Mouse (Mus musculus): ENCODE data around the gene Isoc2a.
"Not testable (repeated sequence)": the region's sequence is repeated elsewhere in the genome, so short reads cannot be mapped to it uniquely, and the experiment has no call there.

The Isoc2a gene

DNA sequence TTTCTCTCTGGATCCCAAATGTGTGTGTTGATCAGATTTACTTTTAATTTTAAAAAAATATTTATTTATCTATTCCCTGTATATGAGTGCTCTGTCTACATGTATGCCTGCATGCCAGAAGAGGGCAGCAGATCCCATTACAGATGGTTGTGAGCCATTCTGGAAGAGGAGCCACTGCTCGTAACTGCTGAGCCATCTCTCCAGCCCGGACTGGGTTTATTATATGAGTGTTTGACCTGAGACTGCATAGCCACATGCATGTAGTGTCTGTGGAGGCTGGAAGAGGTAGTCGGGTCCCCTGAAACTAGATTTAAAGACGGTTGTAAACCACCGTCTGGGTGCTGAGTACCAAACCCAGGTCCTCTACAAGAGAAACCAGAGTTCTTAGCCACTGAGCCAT lies 11.9 kb upstream of the Isoc2a start:
- no peak for DNase-seq (ENCODE audit: low read depth, low spot score)

DNA sequence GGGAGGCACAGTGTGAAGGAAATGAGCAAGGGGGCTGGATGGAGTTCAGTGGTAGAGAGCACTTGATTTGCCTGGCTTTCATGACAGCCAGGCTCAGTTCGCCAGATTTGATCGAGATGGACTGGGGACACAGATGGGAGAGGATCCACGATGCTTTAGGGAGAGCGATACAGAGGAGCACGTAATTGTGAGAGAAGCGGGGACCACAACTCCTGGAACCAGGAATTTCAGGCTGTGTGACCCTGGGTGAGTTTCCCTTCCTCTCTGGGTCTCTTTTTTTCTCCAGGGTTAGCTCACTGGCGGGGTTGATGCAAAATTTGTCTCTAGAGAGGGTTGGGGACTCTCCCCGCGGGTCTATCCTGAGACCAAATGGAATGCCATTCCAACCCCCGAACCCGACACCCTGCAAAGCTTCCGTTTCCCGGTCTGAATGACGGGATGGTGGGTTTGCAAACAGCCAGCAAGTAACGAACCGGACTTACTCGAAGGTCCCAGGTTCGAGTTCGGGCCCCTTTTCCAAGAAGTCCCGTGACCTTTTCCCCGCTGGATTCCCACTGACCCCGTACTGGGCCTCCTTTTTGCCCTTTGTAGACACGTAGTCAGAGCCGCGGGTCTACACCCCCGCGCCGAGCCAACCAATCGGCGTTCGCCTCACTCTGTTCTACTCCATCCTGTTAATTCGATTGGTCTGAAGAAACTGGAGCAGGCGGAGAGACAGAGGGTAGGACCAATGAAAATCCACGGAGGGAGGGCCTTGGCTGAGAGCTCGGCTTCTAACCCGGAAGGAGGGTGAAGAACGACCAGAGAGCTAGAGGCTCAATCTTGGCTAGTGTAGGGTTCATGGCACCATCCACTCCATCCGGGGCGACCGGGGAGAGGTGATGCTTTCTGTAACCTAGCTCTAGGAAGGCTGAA lies 11.1 kb upstream of the Isoc2a start:
- peak; percentile 97 for DNase-seq (ENCODE audit: low read depth, low spot score)

DNA sequence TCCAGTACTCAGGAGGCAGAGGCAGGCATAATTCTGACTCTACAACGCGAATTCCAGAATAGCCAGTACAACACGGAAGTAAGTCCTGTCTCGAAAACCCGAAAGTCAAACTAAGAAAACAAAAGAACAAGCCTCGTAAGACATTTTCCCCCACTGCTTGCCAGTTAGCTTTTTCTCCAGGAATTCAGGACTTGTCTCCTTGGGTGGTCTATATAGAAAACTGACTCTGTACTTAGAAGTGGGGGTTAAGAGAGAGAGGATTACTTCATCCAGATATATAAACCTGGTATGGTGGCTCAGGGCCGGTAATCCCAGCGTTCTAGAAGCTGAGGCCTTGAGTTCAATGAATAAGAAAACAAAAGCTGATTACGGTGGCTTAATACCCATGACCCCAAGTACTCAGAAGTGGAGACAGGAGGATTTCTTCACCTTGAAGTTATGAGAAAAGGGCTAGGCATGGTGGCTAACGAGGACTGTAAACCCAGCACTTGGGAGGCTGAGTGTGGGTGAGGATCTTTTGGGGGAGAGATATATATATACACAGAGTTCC lies 10.2 kb upstream of the Isoc2a start:
- no peak for DNase-seq (ENCODE audit: low read depth, low spot score)

DNA sequence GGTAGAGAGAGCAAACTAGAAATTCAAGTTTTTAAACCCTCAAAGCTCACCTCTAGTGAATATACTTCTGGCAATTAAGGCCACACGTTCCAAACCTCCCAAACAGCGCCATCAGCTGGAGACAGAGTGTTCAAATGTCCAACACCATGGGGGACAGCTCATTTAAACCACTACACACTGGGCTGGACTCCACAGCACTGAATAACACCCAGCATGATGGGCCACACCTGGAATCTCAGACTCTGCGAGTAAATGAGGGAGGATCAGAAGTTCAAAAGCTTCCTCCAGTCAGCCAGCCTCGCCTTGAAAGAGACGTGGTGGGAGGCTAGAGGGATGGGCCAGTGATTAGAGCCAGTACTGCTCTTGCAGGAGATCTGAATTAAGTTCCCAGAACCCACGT lies 6.8 kb upstream of the Isoc2a start, which contains the start of gene Isoc2b:
Gene Isoc2b (minus strand): TSS at position 126 of the 400 bp plus-strand sequence.
- no peak for DNase-seq (ENCODE audit: low read depth, low spot score)

DNA sequence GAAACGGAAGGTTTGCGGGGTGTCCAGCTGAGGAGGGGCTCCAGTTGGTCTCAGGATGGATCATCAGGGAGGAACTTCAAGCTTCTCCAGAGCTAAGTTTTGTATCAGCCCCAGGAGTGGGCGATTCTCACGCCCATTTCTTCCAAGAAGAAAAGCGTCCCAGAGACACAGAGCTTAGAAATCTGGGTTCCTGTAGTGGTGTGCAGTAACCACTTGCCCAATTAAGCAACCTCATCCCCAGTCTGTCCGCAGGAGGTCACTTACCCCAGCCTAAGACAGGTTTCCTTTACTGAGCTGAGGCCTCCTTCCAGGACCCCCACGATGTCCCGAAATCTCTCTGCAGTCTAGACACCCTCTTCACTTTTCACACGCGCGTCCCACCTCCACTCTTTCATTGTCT lies 273 bp downstream of the Isoc2a start:
- DNase-seq (ENCODE audit: low read depth, low spot score), result no peak

DNA sequence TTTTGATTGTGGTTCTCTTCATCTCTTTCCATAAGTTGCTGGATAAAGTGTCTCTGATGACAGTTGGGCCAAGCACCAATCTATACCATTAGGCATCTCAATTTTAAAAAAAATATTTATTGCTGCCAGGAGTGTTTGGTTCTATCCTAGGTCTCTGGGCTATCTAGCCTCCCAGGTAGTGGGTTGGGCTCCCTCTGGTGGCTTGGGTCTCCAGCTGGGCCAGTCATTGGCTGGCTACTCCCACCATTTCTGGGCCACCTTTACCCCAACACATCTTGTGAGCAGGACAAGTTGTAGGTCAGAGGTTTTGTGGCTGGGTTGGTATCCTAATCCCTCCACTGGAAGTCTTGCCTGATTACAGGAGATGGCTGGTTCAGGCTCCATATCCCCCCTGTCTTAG lies 1.2 kb downstream of the Isoc2a start:
- no peak for DNase-seq (ENCODE audit: low read depth, low spot score)

DNA sequence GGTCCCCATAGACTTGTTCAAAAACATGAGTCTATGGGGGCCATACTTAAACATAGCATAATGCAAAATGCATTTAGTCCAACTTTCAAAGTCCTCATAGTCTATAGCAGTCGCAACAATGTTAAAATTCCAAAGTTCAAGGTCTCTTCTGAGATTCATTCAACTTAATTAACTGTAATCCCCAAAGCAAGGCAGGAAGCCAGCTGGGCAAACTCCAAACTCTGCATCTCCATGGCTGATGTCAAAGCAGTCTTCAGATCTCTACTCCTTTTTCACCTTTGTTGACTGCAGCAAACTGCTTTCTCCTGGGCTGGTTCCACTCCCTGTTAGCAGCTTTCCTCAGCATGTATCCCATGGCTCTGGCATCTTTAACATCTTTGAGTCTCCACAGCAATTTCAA lies 2.1 kb downstream of the Isoc2a start:
- DNase-seq (ENCODE audit: low read depth, low spot score), result not testable (repeated sequence)

DNA sequence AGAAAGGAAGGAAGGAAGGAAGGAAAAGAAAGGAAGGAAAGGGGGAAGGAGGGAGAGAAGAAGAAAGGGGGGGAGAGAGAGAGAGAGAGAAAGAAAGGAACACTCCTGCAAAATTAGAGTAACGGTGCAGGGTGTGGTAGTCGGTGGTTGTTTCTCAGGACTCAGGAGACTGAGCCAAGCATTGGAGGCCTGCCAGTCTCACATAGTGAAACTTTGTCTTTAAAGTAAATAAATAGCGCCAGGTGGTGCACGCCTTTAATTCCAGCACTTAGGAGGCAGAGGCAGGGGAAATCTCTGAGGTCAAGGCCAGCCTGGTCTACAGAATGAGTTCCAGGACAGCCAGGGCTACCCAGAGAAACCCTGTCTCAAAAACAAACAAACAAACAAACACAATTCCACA lies 9.7 kb downstream of the Isoc2a start:
- DNase-seq (ENCODE audit: low read depth, low spot score), result no peak

DNA sequence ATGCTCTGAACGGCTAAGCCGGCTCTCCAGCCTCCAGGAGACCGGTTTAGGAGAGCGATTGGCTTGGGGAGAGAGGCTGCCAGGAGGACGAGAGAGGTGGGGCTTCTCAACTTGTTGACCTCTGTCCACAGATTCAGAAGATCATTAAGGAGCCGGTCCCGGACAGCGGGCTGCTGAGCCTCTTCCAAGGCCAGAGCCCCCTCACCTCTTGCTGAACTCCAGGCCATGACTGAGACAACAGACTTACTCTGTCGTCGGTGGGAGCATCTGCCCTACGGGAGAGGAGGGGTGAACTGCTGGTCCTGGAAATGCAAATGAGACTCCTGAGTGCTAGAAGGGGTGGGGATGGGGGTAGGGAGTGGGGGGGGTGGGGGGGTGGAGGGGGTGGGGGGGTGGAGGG lies 18.2 kb downstream of the Isoc2a start:
- DNase-seq (ENCODE audit: low read depth, low spot score), result no peak

DNA sequence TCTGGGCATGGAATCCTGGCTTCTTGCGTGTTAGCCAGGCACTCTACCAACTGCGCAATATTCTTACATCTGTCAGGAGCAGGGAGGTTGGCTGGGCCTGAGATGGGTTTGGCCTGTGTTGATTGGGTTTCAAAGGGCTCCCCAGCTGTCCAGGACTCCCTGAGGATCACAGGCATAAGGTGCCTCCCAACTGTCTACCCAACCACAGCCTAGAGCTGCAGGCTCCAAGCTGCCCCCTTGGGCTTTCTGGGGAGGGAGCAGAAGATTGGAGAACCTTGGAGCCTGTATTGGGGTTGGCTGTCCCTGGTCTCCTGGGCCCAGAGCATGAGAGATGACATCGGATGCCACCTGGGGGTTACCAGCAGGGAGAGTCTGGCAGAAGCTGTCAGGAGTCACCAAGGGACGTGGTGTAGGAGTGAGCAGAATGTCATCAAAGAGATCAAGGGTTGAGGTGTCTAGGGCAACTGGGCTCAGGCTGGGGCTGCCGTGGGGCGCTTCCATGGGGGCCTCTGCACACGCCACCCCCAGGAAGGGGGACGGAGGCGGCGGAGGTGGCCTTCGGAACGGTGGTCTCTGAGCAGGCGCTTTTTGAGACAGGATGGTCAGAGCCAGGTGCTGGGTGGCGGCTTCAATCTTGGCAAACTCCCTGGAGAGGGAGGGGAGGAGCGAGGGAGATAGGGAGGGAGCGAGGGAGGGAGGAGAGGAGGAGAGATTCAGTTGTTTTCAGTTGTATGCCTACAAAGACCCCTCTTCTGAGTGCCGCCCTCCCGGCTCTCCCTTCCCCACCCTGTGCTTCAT lies 22.1 kb downstream of the Isoc2a start:
- DNase-seq (ENCODE audit: low read depth, low spot score), result no peak

DNA sequence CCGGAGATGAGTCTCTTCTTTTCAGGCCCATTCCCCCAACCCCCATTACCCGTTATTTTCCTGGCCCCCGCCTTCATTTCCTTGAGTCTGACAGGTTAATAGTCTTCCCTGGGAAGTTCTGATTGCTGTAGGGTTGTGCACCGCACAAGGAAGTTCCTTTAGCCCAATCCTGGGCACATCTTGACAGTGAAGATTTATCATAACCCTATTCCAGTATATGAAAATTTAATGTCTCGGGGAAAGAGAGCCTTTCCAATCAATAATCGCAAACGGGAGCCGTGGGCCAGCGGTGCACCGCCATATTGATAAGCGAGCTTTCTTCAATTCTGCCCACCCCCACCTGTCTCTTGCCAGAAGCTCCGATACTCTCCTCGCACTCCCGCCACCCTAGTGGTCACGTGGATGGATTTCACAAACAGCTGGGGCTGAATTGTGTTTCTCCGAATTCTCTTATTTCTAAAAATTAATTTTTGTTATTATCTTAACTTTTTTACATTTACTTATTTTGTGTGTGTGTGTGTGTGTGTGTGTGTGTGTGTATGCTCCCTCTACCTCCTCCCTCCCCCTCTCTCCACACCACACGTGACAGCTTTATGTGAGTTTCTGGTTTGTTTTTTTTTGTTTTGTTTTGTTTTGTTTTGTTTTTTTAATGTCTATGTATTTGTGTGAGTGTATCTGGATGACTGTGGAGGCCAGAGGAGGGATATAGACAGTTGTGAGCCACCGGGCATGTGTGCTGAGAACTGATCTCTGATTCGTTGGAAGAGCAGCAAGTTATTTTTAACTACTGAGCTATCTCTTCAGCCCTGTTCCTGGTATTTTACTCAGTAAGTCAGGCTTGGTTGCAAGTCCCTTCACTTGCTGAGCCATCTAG lies 22.9 kb downstream of the Isoc2a start:
- no peak for DNase-seq (ENCODE audit: low read depth, low spot score)

DNA sequence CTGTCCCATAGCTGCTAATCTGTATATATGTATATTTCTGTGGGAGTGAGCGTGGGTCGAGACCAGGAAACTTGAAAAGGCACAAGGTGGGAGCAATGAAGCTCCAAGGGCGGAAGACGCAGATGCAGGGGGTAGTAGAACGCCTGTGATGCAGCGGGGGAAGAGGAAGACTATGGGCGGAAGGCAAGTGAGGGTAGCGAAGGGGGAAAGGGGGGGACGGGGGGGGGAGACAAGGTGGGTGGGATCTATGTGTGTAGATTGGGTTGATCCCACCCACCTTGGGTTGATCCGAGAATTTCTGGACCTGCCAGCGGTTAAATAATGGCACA lies 23.5 kb downstream of the Isoc2a start:
- no peak for DNase-seq (ENCODE audit: low read depth, low spot score)

DNA sequence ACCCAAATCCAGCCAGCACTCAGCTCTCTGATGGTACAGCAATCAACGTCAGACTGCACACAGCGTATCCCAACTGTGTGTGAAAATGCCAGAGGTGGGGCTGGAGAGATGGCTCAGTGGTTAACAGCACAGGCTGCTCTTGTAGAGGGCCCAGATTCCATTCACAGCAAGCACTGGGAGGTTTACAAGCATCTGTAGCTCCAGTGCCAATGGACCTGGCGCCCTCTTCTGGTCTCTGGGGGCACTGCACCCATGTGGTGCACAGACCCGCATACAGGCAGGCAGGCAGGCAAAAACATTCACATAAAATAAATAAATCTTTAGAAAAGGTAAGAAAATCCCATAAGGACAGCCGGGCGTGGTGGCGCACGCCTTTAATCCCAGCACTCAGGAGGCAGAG lies 24.2 kb downstream of the Isoc2a start:
- no peak for DNase-seq (ENCODE audit: low read depth, low spot score)

DNA sequence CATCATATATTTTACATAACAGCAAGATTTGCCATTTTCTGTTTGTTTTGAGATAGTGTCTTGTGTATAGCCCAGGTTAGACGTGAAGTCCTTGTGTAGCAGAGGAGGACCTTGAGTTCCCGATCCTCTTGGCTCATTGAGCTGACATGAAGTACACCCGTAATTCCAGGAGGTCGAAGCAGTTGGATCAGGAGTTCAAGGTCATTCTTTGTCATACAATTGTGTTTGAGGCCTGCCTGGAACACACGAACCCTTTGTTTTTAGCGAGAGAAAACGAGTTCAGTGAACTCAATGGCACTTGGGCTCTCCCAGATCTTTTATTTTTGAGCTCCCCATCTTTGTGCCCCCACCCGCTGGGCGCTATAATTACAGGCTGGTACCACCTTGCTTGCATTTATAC lies 25.5 kb downstream of the Isoc2a start:
- no peak for DNase-seq (ENCODE audit: low read depth, low spot score)

DNA sequence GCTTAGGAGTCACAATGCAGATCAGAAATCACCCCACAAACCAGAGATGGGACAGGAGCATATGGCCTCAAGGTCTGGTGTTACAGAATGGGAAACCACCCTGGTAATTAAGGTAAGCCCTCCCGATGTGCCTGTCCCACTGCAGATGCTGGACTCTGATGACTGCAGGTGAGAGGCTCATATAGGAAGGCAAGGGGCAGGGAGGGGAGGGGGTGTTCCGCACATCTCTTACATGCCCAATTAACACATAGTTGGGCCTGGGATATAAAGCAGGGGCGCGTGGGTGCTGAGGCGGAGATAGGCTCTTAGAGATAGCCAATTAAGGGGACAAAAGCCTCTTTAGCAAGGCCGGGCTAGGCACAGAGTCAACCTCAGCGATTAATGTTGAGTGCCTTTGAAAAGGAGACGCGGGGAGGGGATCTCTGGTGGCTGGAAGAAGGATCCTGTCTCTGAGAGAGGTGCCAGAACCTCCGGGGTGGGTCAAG lies 29.6 kb downstream of the Isoc2a start, which contains the start of gene Gm36210:
Gene Gm36210 (minus strand): TSS at position 51 of the 485 bp plus-strand sequence.
- no peak for DNase-seq (ENCODE audit: low read depth, low spot score)

DNA sequence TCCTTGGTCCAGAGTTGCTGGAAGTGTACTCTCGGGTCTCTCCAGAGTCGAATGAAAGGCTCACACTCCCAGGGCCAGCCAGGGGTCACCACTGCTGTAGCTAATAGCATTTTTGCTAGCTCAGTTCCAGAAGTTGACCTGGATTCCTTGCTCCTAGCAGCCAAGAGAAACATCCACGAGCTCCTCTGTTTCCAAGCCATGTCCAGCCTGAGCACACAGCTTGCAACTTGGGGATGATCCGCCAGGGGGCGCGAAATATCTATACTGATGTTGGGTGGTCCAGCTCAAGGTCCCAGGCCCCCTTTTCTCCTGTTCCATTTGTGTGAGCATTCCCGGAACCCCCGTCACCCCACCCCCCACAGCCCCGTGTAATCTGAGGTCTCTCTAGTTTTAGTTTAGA lies 34.6 kb downstream of the Isoc2a start:
- peak; percentile 68 for DNase-seq (ENCODE audit: low read depth, low spot score)

DNA sequence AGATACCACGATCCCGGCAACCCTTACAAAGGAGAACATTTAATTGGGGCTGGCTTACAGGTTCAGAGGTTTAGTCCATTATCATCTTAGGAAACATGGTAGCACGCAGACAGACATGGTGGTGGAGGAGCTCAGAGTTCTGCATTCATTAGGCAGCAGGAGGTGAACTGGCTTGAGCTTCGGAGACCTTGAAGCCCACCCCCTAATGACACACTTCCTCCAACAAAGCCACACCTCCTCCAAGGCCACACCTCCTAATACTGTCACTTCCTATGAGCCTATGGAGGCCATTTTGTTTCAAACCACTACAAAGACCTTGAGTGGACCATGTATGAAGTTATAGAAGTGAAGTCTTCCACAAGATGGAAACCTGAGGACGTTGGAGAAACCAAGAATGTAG lies 35.3 kb downstream of the Isoc2a start:
- DNase-seq (ENCODE audit: low read depth, low spot score), result no peak

DNA sequence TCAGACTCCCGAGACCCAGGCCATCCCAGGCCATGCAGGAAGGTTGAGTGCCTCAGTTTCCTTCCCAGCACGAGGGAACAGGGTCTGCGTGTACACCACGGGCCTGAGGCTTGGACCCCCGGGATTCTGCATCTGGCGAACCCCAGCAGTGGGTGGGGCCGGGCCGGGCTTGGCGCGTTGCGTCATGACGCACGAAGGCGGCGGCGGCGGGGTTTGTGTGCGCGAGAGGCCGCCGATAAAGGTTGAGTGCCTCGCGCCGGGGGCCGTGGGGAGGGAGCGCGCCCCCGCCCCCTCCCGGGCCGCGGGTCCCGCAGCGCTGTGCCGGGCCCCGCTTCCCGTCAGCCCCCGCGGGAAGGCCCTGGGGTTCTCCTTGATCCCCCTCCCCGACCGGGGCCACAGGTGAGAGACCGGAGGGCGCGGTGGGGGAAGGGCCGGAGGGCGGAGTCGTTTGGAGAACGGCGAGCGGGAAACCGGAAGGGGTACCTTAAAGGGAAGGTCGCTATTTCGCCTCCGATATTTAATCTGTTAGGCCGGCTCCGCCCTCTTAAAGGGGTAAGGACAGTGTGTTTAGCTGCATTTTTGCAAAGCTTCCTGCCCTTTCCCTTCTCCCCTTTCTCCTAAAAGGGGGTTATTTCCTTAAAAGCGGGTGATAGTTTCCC lies 38.2 kb downstream of the Isoc2a start, which contains the start of gene Zfp628:
Gene Zfp628 (plus strand): TSS at position 211 of the 659 bp plus-strand sequence.
- DNase-seq (ENCODE audit: low read depth, low spot score), result peak; percentile 96

DNA sequence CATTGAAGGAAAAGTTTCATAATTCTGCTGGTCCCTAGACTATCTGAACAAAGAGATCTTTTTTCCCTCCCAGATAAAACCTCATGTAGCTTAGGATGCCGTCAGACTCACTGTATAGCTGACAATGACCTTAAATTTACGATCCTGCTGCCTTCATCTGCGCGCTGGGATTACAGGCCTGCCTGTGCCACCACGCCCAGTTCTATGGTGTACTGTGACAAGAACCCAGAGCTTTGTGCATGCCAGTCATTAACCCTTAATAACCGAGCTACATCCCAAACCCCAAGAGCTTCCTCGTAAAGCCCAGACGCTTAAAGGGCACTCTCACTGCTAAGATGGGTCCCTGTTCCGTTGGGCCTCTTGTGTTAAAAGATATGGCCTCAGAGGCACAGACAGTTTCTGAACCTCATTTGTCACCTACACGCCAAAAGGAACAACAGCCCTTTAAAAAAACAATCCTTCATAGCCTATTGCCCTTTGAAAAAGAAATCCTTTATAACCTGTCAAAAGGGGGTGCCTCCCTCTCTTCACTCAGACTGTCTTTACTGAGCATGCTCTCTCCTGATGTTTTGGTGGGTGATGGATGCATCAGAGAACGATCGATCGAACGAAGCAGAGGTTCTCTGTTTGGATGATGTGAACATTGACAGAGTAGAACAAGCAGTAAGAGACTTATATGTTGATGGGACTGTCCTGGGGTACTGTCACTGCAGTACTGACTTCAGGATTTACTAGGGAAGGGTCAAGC lies 38.9 kb downstream of the Isoc2a start:
- DNase-seq (ENCODE audit: low read depth, low spot score), result peak; percentile 70

DNA sequence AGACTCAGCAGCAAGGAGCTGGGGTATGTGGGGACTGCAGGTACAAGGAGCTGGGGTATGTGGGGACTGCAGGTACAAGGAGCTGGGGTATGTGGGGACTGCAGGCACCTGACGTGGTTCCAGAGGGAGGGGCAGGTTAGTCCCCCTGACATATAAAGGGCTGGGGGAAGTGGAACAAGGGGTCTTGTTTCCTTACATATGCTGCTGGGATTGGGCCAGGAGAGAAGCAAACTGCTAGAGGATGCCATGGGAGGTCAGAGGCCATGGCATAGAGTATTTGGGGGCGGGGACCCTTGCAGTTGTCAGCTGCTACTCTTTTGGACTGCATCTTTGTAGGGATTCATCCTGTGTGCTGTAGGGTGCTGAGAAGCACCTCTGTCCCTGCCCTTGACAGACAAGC lies 40.5 kb downstream of the Isoc2a start:
- no peak for DNase-seq (ENCODE audit: low read depth, low spot score)

Measured in mesoderm, embryonic 11.5 days (tissue).